Mouse (Mus musculus): ENCODE measurements at regions not wholly inside any gene's neighbourhood (a gene's known extent, or its start where the extent isn't known, plus 50 kb on each side); places are given as distances from the start of the nearest gene placed in this dataset.

- TF ChIP-seq CTCF (IDR thresholded peaks at IDR 0.05), result no peak
- no peak for TF ChIP-seq EP300 (IDR thresholded peaks at IDR 0.05)
Observed at GRCm38 (mm10) chr14:85915761-85916160, 1225.3 kb downstream of the Diaph3 start.
